Mouse (Mus musculus) limb, embryonic 11.5 days (tissue): ENCODE results near the gene Zdhhc14. TPM values are rescaled to one million over a fixed set of nuclear protein-coding genes. Genes with fewer than 3 reads are reported as not detected.
A peak's percentile ranks its signal among the peaks of the same experiment; 100 is the strongest.

Source experiments
- ATAC-seq: fragments of 200-750 bp; cut with Nextera tagmentation; 2 replicates; pipeline ENCODE4 v1.8.0; 2017; ENCODE audit warnings: low read depth; ENCODE audit not compliant: insufficient number of reproducible peaks, low FRiP score, low TSS enrichment
- DNase-seq: peaks from one replicate; pipeline ENCODE4 v3.0.0-alpha.2; 2015; ENCODE audit warnings: low spot score
- H3K27ac ChIP-seq: fragments of 300-500 bp; sonication (generic); replicated peaks from 2 replicates; pipeline ENCODE4 v1.5.1; 2014; ENCODE audit warnings: low read depth, mild to moderate bottlenecking, low read length
- H3K27me3 ChIP-seq: fragments of 300-500 bp; sonication (generic); 2 replicates; pipeline ENCODE4 v1.6.1; 2014; ENCODE audit warnings: mild to moderate bottlenecking, low read length, mixed read lengths; ENCODE audit not compliant: control insufficient read depth, insufficient read depth
- H3K36me3 ChIP-seq: fragments of 300-500 bp; sonication (generic); 2 replicates; pipeline ENCODE4 v1.6.1; 2014; ENCODE audit warnings: mild to moderate bottlenecking, low read length, moderate library complexity, mixed read lengths; ENCODE audit not compliant: control insufficient read depth, insufficient read depth
- H3K4me1 ChIP-seq: fragments of 300-500 bp; sonication (generic); 2 replicates; pipeline ENCODE4 v1.6.1; 2014; ENCODE audit warnings: low read length, mixed read lengths; ENCODE audit not compliant: control insufficient read depth, insufficient read depth
- H3K4me2 ChIP-seq: fragments of 300-500 bp; sonication (generic); 2 replicates; pipeline ENCODE4 v1.6.1; 2014; ENCODE audit warnings: low read depth, mild to moderate bottlenecking, moderate library complexity; ENCODE audit not compliant: severe bottlenecking
- H3K4me3 ChIP-seq: fragments of 300-500 bp; sonication (generic); 2 replicates; pipeline ENCODE4 v1.5.1; 2014; ENCODE audit warnings: low read depth, low read length
- H3K9ac ChIP-seq: fragments of 300-500 bp; sonication (generic); 2 replicates; pipeline ENCODE4 v1.6.1; 2014; ENCODE audit warnings: mild to moderate bottlenecking, low read length
- H3K9me3 ChIP-seq: fragments of 300-500 bp; sonication (generic); 2 replicates; pipeline ENCODE4 v1.6.1; 2016; ENCODE audit warnings: low read length; ENCODE audit not compliant: control insufficient read depth
- WGBS: fragments of 180-500 bp; shearing (Covaris S2); extraction: QIAGEN DNeasy Blood & Tissue Kit; methylation state at CpG from one replicate; pipeline ENCODE4 v1.1.7; 2014; 5-methylcytosine and 5-hydroxymethylcytosine counted together
- polyA plus RNA-seq: library from polyadenylated mRNA; unstranded; fragments of >200 nt; fragmentation: Nextera tagmentation; extraction: Ambion mirVana; gene quantifications from 2 replicates; pipeline ENCODE4 v1.2.1, GENCODE M21; 2014

Gene Zdhhc14
- 0.99 and 1.4 TPM in 2 replicates for polyA plus RNA-seq

- DNase-seq (peak; percentile 86), ATAC-seq (peak; percentile 89)
- under 1% methylated on average over 70 of the region's 70 CpGs for WGBS
- Histone ChIP-seq H3K9ac (peak within 1 kb of the TSS; percentile 53), H3K9me3 (no peaks in the 10 kb centered on the region), H3K4me2 (peak within 1 kb of the TSS; percentile 100), H3K36me3 (no peaks in the 10 kb centered on the region), H3K27me3 (peaks cover 13% of the 10 kb centered on the region), H3K4me3 (peak within 1 kb of the TSS; percentile 53), H3K4me1 (peaks cover 7% of the 10 kb centered on the region), H3K27ac (peak within 1 kb of the TSS; percentile 3; the same call in 1 of the 2 replicates)
These were observed at the start of gene Zdhhc14 for GRCm38 (mm10) chr17:5491801-5492745. TSS of gene Zdhhc14 (plus strand) at chr17:5492557.

DNA sequence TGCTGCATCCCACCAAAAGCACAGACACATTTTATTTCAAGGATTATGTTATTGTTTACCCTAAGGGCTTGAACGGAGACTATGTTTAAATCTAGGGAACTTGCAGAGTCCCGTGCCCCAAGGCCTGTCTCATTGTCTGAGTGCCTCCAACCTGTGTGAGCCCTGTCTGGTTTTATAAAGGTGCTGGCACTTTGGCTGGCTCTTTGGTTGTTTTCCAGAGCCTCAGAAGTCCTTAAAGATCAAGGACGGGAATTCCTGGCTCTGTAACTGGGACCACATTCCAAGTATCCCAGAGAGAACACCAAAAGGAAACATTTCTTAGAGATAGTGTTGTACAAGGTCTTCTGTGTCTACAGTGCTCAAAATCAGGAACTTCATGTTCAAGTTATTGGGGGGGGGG is 49.1 kb upstream of the Zdhhc14 start:
- Histone ChIP-seq H3K4me1 (peaks cover 2% of the 10 kb centered on the region; the same call in 1 of the 2 replicates), H3K9ac (no peak overlapping the region), H3K27me3 (no peaks in the 10 kb centered on the region), H3K27ac (no peak overlapping the region), H3K36me3 (no peaks in the 10 kb centered on the region), H3K4me2 (no peak overlapping the region), H3K4me3 (no peak overlapping the region), H3K9me3 (no peaks in the 10 kb centered on the region)
- WGBS: 70% methylated on average over 3 of the region's 3 CpGs
- ATAC-seq (no peak), DNase-seq (no peak)

DNA sequence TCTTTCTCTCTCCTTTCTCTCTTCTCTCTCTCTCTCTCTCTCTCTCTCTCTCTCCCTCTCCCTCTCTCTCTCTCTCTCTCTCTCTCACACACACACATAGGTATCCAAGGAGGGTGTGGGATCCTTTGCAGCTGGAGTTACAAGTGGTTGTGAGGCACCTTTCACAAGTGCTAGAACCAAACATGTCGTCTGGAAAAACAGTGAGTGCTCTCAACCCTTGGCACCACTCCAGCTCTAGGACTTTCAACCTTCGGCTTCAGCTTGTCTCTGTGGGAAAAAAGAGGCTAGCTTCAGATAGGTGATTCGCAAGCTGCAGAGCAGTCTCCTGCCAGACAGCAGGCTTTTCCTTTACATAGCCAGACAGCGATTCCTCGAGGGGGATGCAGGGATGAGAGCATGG is 48.6 kb upstream of the Zdhhc14 start:
- H3K4me1 ChIP-seq: peaks cover 2% of the 10 kb centered on the region; the same call in 1 of the 2 replicates
- H3K4me3 ChIP-seq: no peak overlapping the region
- H3K4me2 ChIP-seq: no peak overlapping the region
- ATAC-seq: no peak
- no peak overlapping the region for H3K27ac ChIP-seq
- DNase-seq: no peak
- no peaks in the 10 kb centered on the region for H3K27me3 ChIP-seq
- H3K36me3 ChIP-seq: no peaks in the 10 kb centered on the region
- no peak overlapping the region for H3K9ac ChIP-seq
- no peaks in the 10 kb centered on the region for H3K9me3 ChIP-seq
- 67% methylated on average over 5 of the region's 5 CpGs for WGBS

DNA sequence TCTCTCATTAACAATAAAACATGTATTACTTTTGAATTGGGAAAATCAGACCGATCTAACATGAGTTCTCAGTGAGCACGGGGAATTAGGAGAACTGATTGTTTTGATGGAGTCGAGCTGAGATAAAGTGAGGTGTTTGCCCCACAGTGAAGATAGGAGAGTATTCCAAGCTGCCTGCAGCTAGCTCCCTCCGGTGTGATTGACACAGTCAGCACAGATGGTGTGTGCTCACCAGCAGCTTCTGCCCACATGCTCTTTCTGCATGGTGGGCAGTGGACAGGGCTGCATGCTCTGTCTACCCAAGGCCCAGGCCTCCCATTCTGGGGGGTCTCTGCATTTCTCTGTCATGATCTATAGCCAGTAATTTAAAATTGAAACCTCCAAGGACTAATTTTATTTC is 38.7 kb upstream of the Zdhhc14 start:
- Histone ChIP-seq H3K4me3 (no peak overlapping the region), H3K9ac (no peak overlapping the region), H3K36me3 (no peaks in the 10 kb centered on the region), H3K27me3 (no peaks in the 10 kb centered on the region), H3K27ac (no peak overlapping the region), H3K4me2 (no peak overlapping the region), H3K4me1 (no peaks in the 10 kb centered on the region), H3K9me3 (no peaks in the 10 kb centered on the region)
- WGBS: 84% methylated on average over 4 of the region's 4 CpGs
- ATAC-seq (no peak), DNase-seq (no peak)

GRCm38 (mm10) chr17:5463912-5464311 is 28.4 kb upstream of the Zdhhc14 start:
- no peak overlapping the region for H3K4me2 ChIP-seq
- DNase-seq (no peak), ATAC-seq (no peak)
- no peaks in the 10 kb centered on the region for H3K4me1 ChIP-seq
- WGBS: 89% methylated on average over 2 of the region's 2 CpGs
- no peaks in the 10 kb centered on the region for H3K36me3 ChIP-seq
- no peak overlapping the region for H3K4me3 ChIP-seq
- no peaks in the 10 kb centered on the region for H3K27me3 ChIP-seq
- no peak overlapping the region for H3K27ac ChIP-seq
- no peaks in the 10 kb centered on the region for H3K9me3 ChIP-seq
- H3K9ac ChIP-seq: no peak overlapping the region

DNA sequence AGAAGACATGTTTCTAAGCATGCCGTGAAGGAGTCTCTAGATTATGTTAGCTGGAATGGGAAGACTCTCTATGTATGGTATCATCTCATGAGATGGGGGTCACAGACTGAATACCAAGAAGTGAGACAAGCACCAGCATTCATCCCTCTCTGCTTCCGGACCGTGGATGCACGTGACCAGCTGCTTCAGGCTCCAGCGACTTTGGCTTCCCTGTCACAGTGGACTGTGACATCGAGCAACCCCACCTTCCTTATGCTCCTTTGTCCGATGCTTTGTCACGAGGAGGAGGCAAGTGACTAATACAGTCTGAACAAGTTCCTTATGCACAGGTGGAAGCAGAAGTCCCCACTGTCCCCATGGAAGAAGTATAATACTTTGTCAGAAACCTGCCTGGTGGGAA is 25.6 kb upstream of the Zdhhc14 start:
- ATAC-seq: no peak
- WGBS: 84% methylated on average over 8 of the region's 8 CpGs

GRCm38 (mm10) chr17:5467177-5467576 is 25.2 kb upstream of the Zdhhc14 start:
- ATAC-seq: no peak

More for the DNA sequence above, 25.6 kb upstream of the Zdhhc14 start:
- no peak overlapping the region for H3K4me2 ChIP-seq
- no peak overlapping the region for H3K9ac ChIP-seq
- H3K27ac ChIP-seq: no peak overlapping the region
- H3K27me3 ChIP-seq: no peaks in the 10 kb centered on the region
- H3K4me1 ChIP-seq: no peaks in the 10 kb centered on the region
- DNase-seq: no peak
- H3K9me3 ChIP-seq: no peaks in the 10 kb centered on the region
- H3K36me3 ChIP-seq: no peaks in the 10 kb centered on the region
- H3K4me3 ChIP-seq: no peak overlapping the region

GRCm38 (mm10) chr17:5472268-5472667 is 20.1 kb upstream of the Zdhhc14 start:
- Histone ChIP-seq H3K27me3 (no peaks in the 10 kb centered on the region), H3K4me3 (no peak overlapping the region), H3K9me3 (no peaks in the 10 kb centered on the region), H3K36me3 (no peaks in the 10 kb centered on the region), H3K9ac (no peak overlapping the region), H3K4me2 (no peak overlapping the region), H3K4me1 (no peaks in the 10 kb centered on the region), H3K27ac (no peak overlapping the region)
- WGBS: 46% methylated on average over 3 of the region's 3 CpGs
- DNase-seq (no peak), ATAC-seq (no peak)

More at GRCm38 (mm10) chr17:5467177-5467576, 25.2 kb upstream of the Zdhhc14 start:
- 41% methylated on average over 4 of the region's 4 CpGs for WGBS
- Histone ChIP-seq H3K4me2 (no peak overlapping the region), H3K36me3 (no peaks in the 10 kb centered on the region), H3K27ac (no peak overlapping the region), H3K4me1 (no peaks in the 10 kb centered on the region), H3K9ac (no peak overlapping the region), H3K27me3 (no peaks in the 10 kb centered on the region), H3K4me3 (no peak overlapping the region), H3K9me3 (no peaks in the 10 kb centered on the region)
- DNase-seq: no peak
